Mouse (Mus musculus) adrenal gland, adult (tissue): ENCODE measurements at regions not wholly inside any gene's neighbourhood (a gene's known extent, or its start where the extent isn't known, plus 50 kb on each side); places are given as distances from the start of the nearest gene placed in this dataset.
"Not testable (repeated sequence)": the region's sequence is repeated elsewhere in the genome, so short reads cannot be mapped to it uniquely, and the experiment has no call there.

Experiments used
- DNase-seq, 2 experiments: peaks; one replicate each; pipeline ENCODE4 v3.0.0; 2022 to 2023; ENCODE audit warnings: low spot score in 1 of 2; ENCODE audit not compliant: inconsistent age in 2 of 2

DNA sequence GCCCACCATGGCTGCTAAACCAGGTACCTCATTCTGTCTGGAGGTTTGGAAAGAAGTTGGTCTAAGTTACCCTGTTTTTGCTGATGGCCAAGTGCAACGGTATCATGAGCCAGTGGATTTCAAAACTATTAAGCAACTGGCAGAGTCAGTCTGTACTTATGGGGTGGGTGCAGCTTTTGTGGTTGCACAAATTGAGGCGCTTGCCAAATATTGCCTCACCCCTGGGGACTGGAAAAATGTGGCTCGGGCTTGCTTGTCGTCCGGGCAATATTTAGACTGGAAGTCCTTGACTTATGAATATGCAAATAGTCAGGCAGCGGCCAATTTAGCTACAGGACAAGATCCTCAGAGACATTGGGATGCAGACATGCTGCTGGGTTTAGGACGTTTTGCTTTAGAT, 110.2 kb downstream of the Olfr164 start:
- peak in 1 of 2 experiments; percentile 66 for DNase-seq

DNA sequence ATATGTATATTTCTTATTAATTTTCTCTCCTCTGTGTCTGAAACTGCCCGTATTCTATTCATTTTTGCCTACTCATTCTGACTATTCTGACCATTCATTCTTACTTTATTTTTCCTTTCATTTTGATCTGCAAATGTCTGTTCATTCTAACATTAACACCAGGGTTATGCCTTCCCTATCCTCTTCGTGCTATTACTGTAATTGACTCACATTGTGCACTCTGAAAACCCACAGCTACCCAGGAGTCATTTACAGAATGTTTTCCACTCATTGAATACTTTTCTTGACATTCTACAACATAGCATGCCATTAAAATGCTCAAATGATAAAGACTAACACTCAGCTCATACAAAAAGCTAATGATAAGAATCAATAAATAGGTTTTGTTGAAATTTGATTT, 112.9 kb downstream of the Olfr164 start:
- no peak for DNase-seq

DNA sequence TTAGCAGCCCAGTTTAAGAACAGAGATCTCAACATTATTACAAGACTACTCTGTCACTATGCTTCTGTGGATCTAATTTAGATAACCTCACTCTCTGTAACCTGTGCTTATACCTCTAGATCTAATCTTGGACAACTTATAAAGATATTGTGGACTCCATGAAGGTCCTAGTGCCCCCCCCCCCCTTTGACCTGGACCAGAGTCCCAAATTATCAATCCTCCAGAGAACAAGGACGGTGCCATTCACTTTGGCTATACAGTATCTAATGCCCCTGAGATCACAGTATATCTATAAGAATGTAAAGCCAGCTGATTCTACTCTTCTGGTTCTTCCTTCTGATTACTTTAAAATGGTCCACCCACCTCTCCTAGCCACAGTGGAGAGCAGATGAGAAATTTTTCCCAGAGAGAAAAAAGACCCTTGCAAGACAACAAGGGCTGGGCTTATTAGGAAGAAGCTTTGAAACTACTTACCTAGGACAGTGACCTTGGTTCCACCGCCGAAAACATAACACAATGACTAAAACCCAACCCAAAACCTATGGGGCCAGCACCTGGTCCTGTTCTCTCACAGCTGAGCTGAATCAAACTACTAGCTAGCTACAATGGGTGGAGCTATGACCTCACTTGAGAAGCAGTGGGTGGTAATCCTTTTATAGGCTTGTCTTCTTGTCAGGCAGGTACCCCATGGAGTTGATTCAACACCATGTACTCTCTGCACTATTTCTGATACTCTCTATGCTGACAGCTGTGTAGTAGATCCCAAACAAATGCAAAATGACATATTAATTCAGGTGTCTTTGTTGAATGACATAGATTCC, 113.9 kb downstream of the Olfr164 start:
- no peak for DNase-seq

DNA sequence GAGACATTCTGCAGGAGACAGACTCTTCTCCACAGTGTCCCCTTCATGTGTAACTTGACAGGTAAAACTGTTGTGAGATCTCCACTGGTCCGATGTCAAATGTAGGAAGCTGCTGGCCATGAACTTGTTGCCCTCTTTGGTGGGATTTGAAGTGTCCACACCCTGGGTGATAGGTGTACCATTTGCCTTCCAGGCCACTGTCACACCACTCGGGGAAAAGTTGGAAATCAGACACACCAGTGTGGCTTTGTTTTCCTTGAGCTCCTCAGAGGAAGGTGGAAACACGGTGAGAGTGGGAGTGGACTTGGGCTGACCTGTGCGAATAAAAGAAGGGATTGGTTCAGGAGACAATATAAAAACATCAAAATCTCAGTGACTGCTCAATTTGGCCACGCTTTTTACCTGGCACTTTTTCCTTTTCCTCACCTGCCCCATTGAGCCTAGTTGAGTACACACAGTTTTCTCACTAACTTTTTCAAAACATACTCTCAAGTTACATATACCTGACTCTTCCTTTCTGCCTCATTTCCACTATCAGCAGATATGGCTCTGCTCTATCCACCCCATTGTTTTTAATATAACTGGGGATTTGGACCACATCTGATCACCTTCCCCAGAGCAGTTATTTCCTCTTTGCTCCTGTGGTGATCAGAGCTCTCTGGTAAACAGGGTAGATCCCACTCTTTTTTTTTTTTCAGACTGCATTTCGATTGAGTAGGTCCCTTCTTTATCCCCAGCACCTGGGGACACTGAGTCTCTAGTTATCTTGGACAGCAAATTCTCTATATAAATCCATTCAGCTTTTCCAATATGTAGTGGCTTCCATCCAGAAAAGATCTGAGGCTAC, 115.1 kb downstream of the Olfr164 start:
- no peak for DNase-seq

DNA sequence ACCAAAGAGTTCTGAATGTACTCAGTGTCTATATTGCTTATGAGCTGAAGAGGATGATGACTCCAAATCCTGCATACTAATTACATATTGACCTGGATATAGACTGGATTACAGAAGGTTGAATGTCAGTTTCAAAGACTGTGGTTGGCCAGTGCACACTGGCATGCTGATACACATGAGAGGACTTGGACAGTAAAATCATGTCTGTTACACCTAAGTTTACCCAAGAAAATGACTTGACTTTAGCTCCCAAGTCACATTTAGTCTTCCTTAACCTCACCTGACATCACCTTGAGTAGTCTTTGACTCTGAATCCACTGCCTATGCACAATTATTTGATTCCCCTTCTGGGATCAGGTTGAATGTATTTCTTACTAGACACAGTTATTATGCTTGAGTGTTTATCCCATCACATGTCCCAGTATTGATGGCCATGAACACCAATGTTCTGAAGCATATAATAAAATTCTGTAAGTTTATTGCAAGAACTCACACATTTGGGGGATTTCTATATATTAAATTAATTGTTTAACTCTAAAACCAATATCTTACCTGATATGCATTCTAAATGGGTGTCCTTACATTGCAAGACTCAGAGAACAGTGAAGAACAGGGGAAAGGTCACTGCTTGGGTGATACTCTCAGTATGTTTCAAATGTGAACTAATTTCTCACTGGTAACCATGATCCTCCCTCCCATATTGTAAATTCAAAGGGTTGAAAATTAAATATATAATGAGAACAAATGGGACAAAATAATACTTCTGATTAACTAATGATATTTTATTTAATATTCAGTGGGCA, 116.0 kb downstream of the Olfr164 start:
- no peak for DNase-seq

DNA sequence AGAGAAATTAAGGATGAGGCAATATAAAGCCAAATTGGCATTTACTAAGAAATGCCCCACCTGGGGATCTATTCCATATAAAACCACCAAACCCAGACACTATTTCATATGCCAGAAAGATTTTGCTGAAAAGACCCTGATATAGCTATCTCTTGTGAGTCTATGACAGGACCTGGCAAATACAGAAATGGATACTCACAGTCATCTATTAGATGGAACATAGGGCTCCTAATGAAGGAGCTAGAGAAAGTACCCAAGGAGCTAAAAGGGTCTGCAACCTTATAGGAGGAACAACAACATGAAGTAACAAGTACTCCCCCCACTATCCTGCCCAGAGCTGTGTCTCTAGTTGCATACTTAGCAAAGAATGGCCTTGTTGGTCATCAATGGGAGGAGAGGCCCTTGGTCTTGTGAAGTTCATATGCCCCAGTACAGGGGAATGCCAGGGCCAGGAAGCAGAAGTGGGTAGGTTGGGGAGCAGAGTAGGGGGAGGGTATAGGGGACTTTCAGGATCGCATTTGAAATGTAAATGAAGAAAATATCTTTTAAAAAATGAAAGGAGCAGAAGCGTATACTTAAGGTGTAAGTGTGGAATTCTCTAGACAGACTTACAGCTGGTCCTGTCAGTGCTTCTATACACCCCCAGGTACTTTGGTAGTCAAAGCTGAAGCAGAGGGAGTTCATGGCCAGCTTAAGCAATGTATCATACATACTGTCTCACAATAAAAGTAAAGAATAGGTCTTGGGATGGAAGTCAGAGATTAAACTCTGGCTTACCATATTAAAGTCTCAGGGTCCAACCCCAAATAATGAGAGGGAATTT, 128.2 kb downstream of the Olfr164 start:
- DNase-seq, result no peak

DNA sequence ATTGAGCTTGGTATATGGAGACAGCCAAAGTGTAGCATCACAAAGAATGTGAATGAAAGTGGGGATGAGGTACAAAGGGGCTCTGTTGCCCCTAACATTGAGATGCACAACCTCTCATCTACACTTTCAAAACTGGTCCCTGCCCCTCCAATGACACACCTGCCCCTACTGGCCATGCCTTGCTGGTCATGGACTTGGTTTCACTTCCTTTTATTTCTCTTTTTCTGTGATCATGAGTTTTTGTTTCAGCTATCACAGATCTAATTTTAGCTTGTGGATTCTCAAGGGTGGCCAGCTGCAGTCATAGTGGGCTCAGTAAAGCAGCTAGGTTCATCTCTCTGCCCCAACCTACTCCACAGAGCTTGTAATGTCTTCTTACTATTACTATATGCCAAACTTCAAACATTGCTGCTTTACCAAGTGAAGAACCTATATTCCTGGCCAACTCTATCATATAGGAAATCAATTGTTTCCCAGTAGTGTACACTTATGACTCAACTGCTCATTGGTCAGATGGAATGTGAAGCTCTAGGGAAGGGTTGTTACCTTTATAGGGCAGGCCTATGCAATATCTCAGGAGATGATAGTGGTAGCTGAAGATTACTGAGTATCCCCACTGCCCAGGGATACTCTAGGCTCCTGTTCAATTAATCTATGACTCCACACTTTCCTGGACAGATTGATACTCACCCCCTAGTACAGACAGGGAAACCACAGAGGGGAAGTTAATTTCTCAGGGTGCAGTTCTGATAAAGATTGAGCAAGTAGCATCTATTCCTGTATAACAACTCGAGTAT, 134.5 kb downstream of the Olfr164 start:
- no peak for DNase-seq

DNA sequence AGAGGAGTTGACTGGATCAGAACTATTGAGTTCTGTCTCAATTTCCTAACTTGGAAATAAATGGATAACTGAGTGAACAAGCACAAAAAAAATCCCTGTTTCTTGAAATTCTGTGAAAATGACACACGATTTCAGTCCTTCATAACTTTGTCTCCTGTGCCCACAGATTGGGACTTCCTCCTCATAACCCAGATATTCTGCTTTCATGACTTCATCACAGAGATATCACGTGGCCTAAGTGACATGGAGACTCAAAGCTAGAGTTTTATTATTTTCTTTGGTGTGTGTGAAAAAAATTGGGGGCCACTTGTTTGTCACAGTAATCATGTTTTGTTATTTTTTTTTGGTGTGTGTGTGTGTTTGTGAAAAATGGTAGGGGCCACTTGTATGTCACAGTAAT, 160.8 kb downstream of the Olfr164 start:
- no peak for DNase-seq

DNA sequence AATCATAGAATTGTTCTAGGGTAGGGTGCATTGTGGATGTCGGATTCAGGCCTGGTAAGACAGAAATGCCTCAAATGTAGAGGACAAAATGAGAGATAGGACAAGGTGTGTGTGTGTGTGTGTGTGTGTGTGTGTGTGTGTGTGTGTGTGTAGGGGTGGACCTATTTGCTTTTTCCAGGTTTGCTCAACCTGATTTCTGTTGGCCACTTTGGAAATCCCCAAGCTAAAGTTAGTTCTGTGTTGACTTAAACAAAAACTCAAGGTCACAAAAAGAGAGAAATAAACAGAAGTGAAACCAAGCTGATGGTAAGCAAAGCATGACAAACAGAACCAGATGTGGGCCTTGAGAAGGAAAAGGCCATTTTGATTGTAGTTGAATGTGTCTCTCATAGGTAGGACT, 161.4 kb downstream of the Olfr164 start:
- DNase-seq, result not testable (repeated sequence)

DNA sequence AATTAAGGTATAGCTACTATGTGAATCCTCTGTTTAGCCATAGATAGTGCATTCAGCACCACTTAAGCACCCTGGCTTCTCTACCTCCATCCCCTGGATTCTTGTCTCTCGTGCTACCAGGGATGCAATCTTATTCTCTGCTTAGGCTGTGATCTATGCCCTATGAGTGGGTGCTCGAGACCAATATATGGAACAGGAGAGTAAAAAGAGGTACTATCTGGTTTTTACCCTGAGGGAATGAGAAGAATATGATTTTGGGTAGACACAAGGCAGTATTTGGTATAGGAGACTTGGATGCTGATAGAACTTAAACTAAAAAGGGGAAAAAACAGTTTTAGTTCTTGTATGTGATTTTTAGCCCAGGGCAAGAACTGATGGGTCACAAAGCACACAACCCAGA, 162.8 kb downstream of the Olfr164 start:
- DNase-seq, result no peak

DNA sequence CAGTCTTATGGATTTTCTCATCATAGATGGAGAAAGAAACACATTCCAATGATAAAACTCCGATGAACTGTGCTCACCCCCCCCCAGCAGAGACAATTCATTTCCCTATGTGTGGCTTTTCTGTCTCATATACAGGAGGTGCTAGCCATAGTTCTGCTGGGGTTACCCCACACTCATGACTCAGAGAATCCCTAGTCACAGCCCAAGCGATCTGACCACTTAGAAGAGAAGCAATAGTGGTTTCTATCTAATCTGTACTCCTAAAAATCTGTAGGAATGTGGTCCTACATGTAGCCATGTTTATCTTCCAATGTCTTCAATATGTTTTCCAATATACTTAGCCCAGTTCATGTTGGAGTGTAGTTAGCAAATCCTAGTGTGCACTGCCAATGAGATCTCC, 163.3 kb downstream of the Olfr164 start:
- no peak for DNase-seq

DNA sequence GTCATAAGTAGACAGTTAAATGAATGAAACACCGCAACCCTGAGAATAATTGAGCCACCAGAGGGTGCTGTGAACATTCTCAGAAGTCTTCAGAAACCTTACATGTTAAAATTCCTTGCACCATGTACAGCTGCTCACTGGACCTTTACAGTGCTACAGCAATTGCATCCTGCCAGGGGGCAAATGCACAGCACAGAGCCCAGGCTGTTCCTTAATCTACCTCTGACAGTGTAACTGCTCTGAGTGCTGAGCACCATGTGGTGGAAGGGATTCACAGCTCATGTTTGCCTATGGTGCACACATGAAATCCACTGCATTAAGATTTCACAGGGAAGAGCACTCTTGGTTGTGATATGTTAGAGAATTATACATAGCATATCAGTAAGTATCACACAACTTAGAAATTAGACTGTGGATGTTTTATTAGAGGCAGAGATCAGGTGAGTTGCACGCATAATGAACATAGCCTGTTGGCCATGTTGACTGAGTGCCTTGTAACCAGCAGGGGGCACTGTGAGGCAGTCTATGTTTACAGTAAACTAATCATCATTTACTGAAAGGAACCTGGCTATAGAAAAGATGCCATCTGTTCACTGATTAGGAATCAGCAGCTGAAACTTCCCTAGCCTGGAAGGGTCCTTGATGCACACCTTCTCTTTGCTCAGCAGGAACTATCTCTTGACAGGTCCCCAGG, 167.4 kb downstream of the Olfr164 start:
- peak; percentile 5 to 47 for DNase-seq
